ENCODE assay signal across 8 mouse cellular contexts in the genomic region with DNA sequence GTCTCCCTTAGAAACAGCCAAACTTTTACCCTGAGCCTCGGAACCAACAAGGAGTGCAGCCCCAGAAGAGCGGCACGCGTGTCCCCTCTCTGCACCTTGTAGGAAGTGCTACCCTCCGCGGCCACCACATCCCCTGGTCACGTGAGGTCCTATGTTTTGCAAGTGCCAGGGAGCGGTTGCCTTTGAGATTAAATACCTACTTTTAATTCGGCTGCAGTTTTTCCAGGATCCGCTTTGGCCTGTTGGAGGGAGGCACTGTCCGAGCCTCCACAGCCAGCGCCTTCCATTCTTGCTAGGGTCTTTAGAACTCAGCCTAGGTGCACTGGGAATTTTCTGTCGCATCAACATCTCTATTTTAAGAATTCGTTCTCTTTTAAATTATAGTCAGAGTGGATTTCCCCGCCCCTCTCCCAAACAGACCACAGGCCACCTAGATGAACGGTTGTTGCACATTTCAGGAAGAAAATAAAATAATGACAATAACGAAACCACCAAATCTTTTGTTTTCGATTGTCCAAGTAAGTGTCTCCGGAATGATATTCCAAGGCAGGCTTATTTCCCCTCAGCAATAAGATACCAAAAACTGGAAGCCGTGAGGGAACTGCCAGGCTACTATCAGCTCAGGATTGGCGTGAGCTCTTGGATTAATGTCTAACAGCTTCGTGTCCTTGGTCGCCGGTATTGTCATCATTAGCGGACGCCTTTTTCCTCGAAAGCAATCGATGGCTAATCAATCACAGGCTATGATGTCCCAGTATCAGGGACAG. TPM values are rescaled to one million over a fixed set of nuclear protein-coding genes. Genes with fewer than 3 reads are reported as not detected.
DNase-seq lines count a peak whose midpoint lies in the region; ATAC-seq lines count a peak whose summit lies in the region.

No protein-coding gene starts in this region.

- no peaks in the 10 kb centered on the region for H3K36me3 ChIP-seq in hindbrain, embryonic 12.5 days
- no peaks in the 10 kb centered on the region for H3K36me3 ChIP-seq in liver, embryonic 15.5 days (replicated peaks)

- no peak for ATAC-seq in hindbrain, embryonic 12.5 days (ENCODE audit: low FRiP score)
- no peak for ATAC-seq in liver, embryonic 15.5 days (ENCODE audit: insufficient read depth)

- peak overlapping the region; percentile 80; the same call in 1 of the 2 replicates for H3K4me2 ChIP-seq in hindbrain, embryonic 12.5 days (replicated peaks)
- peak overlapping the region; percentile 89 for H3K4me2 ChIP-seq in liver, embryonic 15.5 days

- H3K27ac ChIP-seq in brown adipose tissue, adult 24 weeks (replicated peaks; ENCODE audit: low read depth, low read length): peak overlapping the region; percentile 83
- H3K27ac ChIP-seq in hindbrain, embryonic 12.5 days: no peak overlapping the region
- peak overlapping the region; percentile 38; the same call in 1 of the 2 replicates for H3K27ac ChIP-seq in liver, embryonic 15.5 days (replicated peaks)

- no peak overlapping the region for H3K9ac ChIP-seq in hindbrain, embryonic 12.5 days
- no peak overlapping the region for H3K9ac ChIP-seq in liver, embryonic 15.5 days

- H3K4me3 ChIP-seq in brown adipose tissue, adult 24 weeks (ENCODE audit: insufficient read depth, low read depth, low read length): peak overlapping the region; percentile 69
- 0 out of 2 replicates have a peak overlapping the region, but pooled peaks have one; percentile 32 for H3K4me3 ChIP-seq in hindbrain, embryonic 12.5 days
- peak overlapping the region; percentile 64 for H3K4me3 ChIP-seq in liver, embryonic 15.5 days (replicated peaks)

- WGBS in hindbrain, embryonic 12.5 days: 2% methylated on average over 28 of the region's 28 CpGs
- 3% methylated on average over 28 of the region's 28 CpGs for WGBS in liver, embryonic 15.5 days (ENCODE audit: insufficient replicate concordance)

- peak; percentile 46 for DNase-seq in adrenal gland, postnatal 14 days
- no peak for DNase-seq in adrenal gland, postnatal 4 days (ENCODE audit: low spot score in 2 of 2)
- DNase-seq in natural killer cell, adult 2 months (ENCODE audit: low spot score in 2 of 2): peak; percentile 48 to 51
- no peak for DNase-seq in cerebellum, adult 9-10 months
- no peak for DNase-seq in urinary bladder, postnatal 14 days (ENCODE audit: low spot score)

- H3K4me1 ChIP-seq in brown adipose tissue, adult 24 weeks (ENCODE audit: control insufficient read depth, insufficient read depth, insufficient read length, low read length): peaks cover 3% of the 10 kb centered on the region; the same call in 1 of the 2 replicates
- H3K4me1 ChIP-seq in hindbrain, embryonic 12.5 days: peaks cover 17% of the 10 kb centered on the region
- peaks cover 38% of the 10 kb centered on the region for H3K4me1 ChIP-seq in liver, embryonic 15.5 days (replicated peaks)

- H3K27me3 ChIP-seq in hindbrain, embryonic 12.5 days: peaks cover 91% of the 10 kb centered on the region
- H3K27me3 ChIP-seq in liver, embryonic 15.5 days: peaks cover 99% of the 10 kb centered on the region

- H3K9me3 ChIP-seq in hindbrain, embryonic 12.5 days (replicated peaks): no peaks in the 10 kb centered on the region
- H3K9me3 ChIP-seq in liver, embryonic 15.5 days (replicated peaks): no peaks in the 10 kb centered on the region

RNA-seq across cellular contexts. Expression of a gene that starts 1.1 kb away (rescaled TPM):
- 35.5 and 39.5 TPM in 2 replicates for total RNA-seq in adrenal gland, postnatal 14 days (2021)
- 10 to 100 TPM; 26.6 to 27.3 TPM for total RNA-seq in adrenal gland, postnatal 4 days (2021)
- 11.3 and 15.9 TPM in 2 replicates for polyA plus RNA-seq in brown adipose tissue, adult 24 weeks (2012; ENCODE audit: insufficient read depth, insufficient read length, missing spikeins)
- polyA plus RNA-seq in hindbrain, embryonic 12.5 days (2016; fragmentation: Nextera tagmentation; extraction: Ambion mirVana): 5.6 and 9.1 TPM in 2 replicates
- polyA plus RNA-seq in liver, embryonic 15.5 days (2015; fragmentation: Nextera tagmentation; extraction: Ambion mirVana): 8.1 and 8.4 TPM in 2 replicates

Comparison
In these comparisons a context has a peak if more than half of its experiments do, and no peak if none do; other contexts are left out.
1. DNase-seq: peak in adrenal gland, postnatal 14 days (single experiment) and natural killer cell, adult 2 months (2 of 2); none in adrenal gland, postnatal 4 days (0 of 2), cerebellum, adult 9-10 months (single experiment) and urinary bladder, postnatal 14 days (single experiment).
2. Peak in every context shown above with its lines, with median percentiles within 50 percentile points of each other: H3K4me3 ChIP-seq.